In the genomic region with DNA sequence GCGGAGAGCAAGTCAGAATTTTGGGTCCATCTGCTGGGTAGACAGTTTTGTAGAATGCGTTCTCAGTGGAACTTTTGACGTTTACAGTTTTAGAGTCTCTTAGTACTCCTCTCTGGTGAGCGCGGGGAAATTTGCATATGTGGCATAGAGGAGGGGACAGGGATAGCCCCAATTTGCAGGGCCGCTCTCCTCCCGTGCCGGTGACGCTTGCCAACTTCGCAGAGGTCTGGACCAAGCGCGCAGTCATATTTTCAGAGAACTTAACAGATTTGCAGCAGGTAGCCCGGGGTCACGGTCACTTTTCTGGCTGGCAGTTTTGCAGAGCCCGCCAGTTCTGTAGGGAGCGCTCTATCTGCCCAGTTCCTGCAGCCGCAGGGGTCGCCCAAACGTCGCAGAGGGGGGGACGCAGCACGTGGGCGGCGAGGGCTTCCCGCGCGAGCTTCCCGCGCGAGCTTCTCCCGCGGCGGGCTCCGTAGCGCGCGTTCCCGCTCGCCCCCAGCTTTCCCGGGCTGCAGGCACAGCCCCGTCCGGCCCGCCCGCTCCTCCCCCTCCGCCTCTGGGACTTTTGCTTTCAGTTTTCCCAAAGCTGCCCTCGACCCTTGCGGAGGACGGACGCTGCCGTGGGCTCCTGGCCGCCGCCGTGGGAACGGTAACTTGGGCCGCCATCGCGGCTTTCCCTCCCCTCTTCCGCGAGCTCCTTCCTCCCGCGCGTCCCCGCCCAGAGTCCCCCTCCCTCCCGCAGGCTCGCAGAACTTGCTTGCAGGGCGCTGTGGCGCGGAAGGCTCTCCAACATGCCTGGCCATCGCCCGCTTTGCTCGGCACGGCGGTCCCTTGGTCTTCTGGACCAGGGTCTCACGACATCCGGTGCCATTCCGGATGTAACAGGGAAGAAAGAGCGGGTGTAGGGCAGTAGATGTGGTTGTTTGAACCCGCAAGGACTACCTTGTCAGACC, we compare ENCODE assay signal across 8 mouse cellular contexts. TPM values are rescaled to one million over a fixed set of nuclear protein-coding genes. Genes with fewer than 3 reads are reported as not detected.
A peak's percentile ranks its signal among the peaks of the same experiment; 100 is the strongest.
DNase-seq lines count a peak whose midpoint lies in the region; ATAC-seq lines count a peak whose summit lies in the region.

A gene (plus strand): TSS at position 461 of the 953 bp plus-strand sequence.

- intact Hi-C loops in left cerebral cortex, postnatal 25 days (cut with DNase I) = no loop called here

- peak within 1 kb of the TSS; percentile 97 for H3K4me2 ChIP-seq in hindbrain, embryonic 12.5 days (replicated peaks)

- no peaks in the 10 kb centered on the region for H3K36me3 ChIP-seq in hindbrain, embryonic 12.5 days

- H3K27me3 ChIP-seq in hindbrain, embryonic 12.5 days = peaks cover 29% of the 10 kb centered on the region

- H3K4me1 ChIP-seq in hindbrain, embryonic 12.5 days = peaks cover 11% of the 10 kb centered on the region

- peak within 1 kb of the TSS; percentile 63 for H3K4me3 ChIP-seq in hindbrain, embryonic 12.5 days

- no peaks in the 10 kb centered on the region for H3K9me3 ChIP-seq in hindbrain, embryonic 12.5 days (replicated peaks)

- H3K9ac ChIP-seq in hindbrain, embryonic 12.5 days = peak within 1 kb of the TSS; percentile 57

- peak; percentile 86 for DNase-seq in Muller cell, postnatal 12 days (ENCODE audit: inconsistent ontology term)
- peak; percentile 38 for DNase-seq in c-Kit-negative CD71-positive TER-119-positive erythroid progenitor cells, embryonic 14.5 days (ENCODE audit: low read depth, low spot score)
- peak; percentile 31 to 37 for DNase-seq in left cerebral cortex, postnatal 25 days (ENCODE audit: low spot score in 2 of 2)
- DNase-seq in right cerebral cortex, postnatal 14 days = peak; percentile 66
- DNase-seq in urinary bladder, postnatal 4 days (ENCODE audit: low spot score in 2 of 2) = peak; percentile 65 to 71

- peak within 1 kb of the TSS; percentile 31; the same call in 1 of the 2 replicates for H3K27ac ChIP-seq in hindbrain, embryonic 12.5 days

- under 1% methylated on average over 78 of the region's 78 CpGs for WGBS in hindbrain, embryonic 12.5 days

- ATAC-seq in frontal cortex, adult (ENCODE audit: low TSS enrichment) = peak; percentile 92
- peak; percentile 35; the same call in 1 of the 2 replicates for ATAC-seq in hindbrain, embryonic 12.5 days (ENCODE audit: low FRiP score)
- ATAC-seq in megakaryocyte-erythroid progenitor cell, adult 5-6 weeks (replicated peaks; ENCODE audit: low FRiP score, low TSS enrichment, poor library complexity, severe bottlenecking) = peak; percentile 53

RNA-seq across cellular contexts. Expression of the gene that starts here (rescaled TPM):
- 16.7 and 20.1 TPM in 2 replicates for polyA plus RNA-seq in hindbrain, embryonic 12.5 days (2016; fragmentation: Nextera tagmentation; extraction: Ambion mirVana)
- total RNA-seq in left cerebral cortex, postnatal 25 days (2021) = 1 to 10 TPM; 3.5 to 3.8 TPM
- 18.6 and 31.0 TPM in 2 replicates for total RNA-seq in megakaryocyte-erythroid progenitor cell, adult 5-6 weeks (2014; fragmentation: Nextera tagmentation)
- total RNA-seq in megakaryocyte-erythroid progenitor cell, adult 5-6 weeks (2017) = 30.9 and 31.3 TPM in 2 replicates

Comparison
In these comparisons a context has a peak if more than half of its experiments do, and no peak if none do; other contexts are left out.
1. Peak in every context shown above with its lines: DNase-seq, ATAC-seq, H3K4me3 ChIP-seq and H3K27ac ChIP-seq.
2. RNA of the gene that starts here (total RNA-seq): 18.6 to 31.3 TPM in megakaryocyte-erythroid progenitor cell, adult 5-6 weeks; 3.5 to 3.8 TPM in left cerebral cortex, postnatal 25 days; every median in the first group is over 4 times any median in the second.
3. DNase-seq: peak in every context shown above with its lines; median percentile 86 in Muller cell, postnatal 12 days; 68 in urinary bladder, postnatal 4 days; 66 in right cerebral cortex, postnatal 14 days; 38 in c-Kit-negative CD71-positive TER-119-positive erythroid progenitor cells, embryonic 14.5 days; 34 in left cerebral cortex, postnatal 25 days.
4. ATAC-seq: peak in every context shown above with its lines; median percentile 92 in frontal cortex, adult; 53 in megakaryocyte-erythroid progenitor cell, adult 5-6 weeks; 35 in hindbrain, embryonic 12.5 days.